Mouse (Mus musculus): ENCODE measurements around the gene Nav2. TPM values are rescaled to one million over a fixed set of nuclear protein-coding genes. Genes with fewer than 3 reads are reported as not detected.

Nav2 gene
- polyA plus RNA-seq, 1 experiment: 1.3 TPM

- TF ChIP-seq GATA1 (IDR thresholded peaks at IDR 0.05; ENCODE audit: borderline replicate concordance, low read length): no peak
- TF ChIP-seq FLI1 (IDR thresholded peaks at IDR 0.05; ENCODE audit: low read length): no peak
These were observed 588.4 kb downstream of the Nav2 start for GRCm38 (mm10) chr7:49496766-49497425.

GRCm38 (mm10) chr7:49497426-49497892 lies 588.9 kb downstream of the Nav2 start:
- Histone ChIP-seq H3K36me3 (replicated peaks; ENCODE audit: low read length) (no peaks in the 10 kb centered on the region), H3K9me3 (no peaks in the 10 kb centered on the region), H3K27me3 (replicated peaks) (peaks cover 6% of the 10 kb centered on the region), H3K4me3 (replicated peaks) (peak overlapping the region; percentile 84), H3K4me1 (peaks cover 10% of the 10 kb centered on the region)
- no peak for TF ChIP-seq FLI1 (IDR thresholded peaks at IDR 0.05; ENCODE audit: low read length)
- TF ChIP-seq GATA1 (IDR thresholded peaks at IDR 0.05; ENCODE audit: borderline replicate concordance, low read length): no peak

More at GRCm38 (mm10) chr7:49496766-49497425, 588.4 kb downstream of the Nav2 start:
- Histone ChIP-seq H3K4me1 (peaks cover 10% of the 10 kb centered on the region), H3K36me3 (replicated peaks; ENCODE audit: low read length) (no peaks in the 10 kb centered on the region), H3K4me3 (replicated peaks) (peak overlapping the region; percentile 84), H3K9me3 (no peaks in the 10 kb centered on the region), H3K27me3 (replicated peaks) (peaks cover 6% of the 10 kb centered on the region)

GRCm38 (mm10) chr7:49499598-49499997 lies 591.1 kb downstream of the Nav2 start:
- no peak overlapping the region for H3K4me3 ChIP-seq (replicated peaks)
- peaks cover 6% of the 10 kb centered on the region for H3K27me3 ChIP-seq (replicated peaks)
- no peak for TF ChIP-seq GATA1 (IDR thresholded peaks at IDR 0.05; ENCODE audit: borderline replicate concordance, low read length)
- TF ChIP-seq FLI1 (IDR thresholded peaks at IDR 0.05; ENCODE audit: low read length): no peak
- no peaks in the 10 kb centered on the region for H3K9me3 ChIP-seq
- H3K36me3 ChIP-seq (replicated peaks; ENCODE audit: low read length): no peaks in the 10 kb centered on the region
- peaks cover 10% of the 10 kb centered on the region for H3K4me1 ChIP-seq

- no peaks in the 10 kb centered on the region for H3K9me3 ChIP-seq
- H3K4me1 ChIP-seq: peaks cover 10% of the 10 kb centered on the region
- no peak overlapping the region for H3K4me3 ChIP-seq (replicated peaks)
- TF ChIP-seq FLI1 (IDR thresholded peaks at IDR 0.05; ENCODE audit: low read length) (no peak), GATA1 (IDR thresholded peaks at IDR 0.05; ENCODE audit: borderline replicate concordance, low read length) (no peak)
- peaks cover 5% of the 10 kb centered on the region for H3K27me3 ChIP-seq (replicated peaks)
- no peaks in the 10 kb centered on the region for H3K36me3 ChIP-seq (replicated peaks; ENCODE audit: low read length)
These were observed 592.4 kb downstream of the Nav2 start for GRCm38 (mm10) chr7:49500916-49501315.

- no peak overlapping the region for H3K4me3 ChIP-seq (replicated peaks)
- TF ChIP-seq FLI1 (IDR thresholded peaks at IDR 0.05; ENCODE audit: low read length): no peak
- TF ChIP-seq GATA1 (IDR thresholded peaks at IDR 0.05; ENCODE audit: borderline replicate concordance, low read length): no peak
- no peaks in the 10 kb centered on the region for H3K27me3 ChIP-seq (replicated peaks)
- no peaks in the 10 kb centered on the region for H3K4me1 ChIP-seq
- H3K9me3 ChIP-seq: peaks cover 7% of the 10 kb centered on the region
- no peaks in the 10 kb centered on the region for H3K36me3 ChIP-seq (replicated peaks; ENCODE audit: low read length)
These were observed 594.9 kb downstream of the Nav2 start for GRCm38 (mm10) chr7:49503419-49503818.

- Histone ChIP-seq H3K27me3 (replicated peaks) (no peaks in the 10 kb centered on the region), H3K36me3 (replicated peaks; ENCODE audit: low read length) (no peaks in the 10 kb centered on the region), H3K4me1 (no peaks in the 10 kb centered on the region), H3K9me3 (peaks cover 7% of the 10 kb centered on the region), H3K4me3 (replicated peaks) (no peak overlapping the region)
- TF ChIP-seq GATA1 (IDR thresholded peaks at IDR 0.05; ENCODE audit: borderline replicate concordance, low read length) (no peak), FLI1 (IDR thresholded peaks at IDR 0.05; ENCODE audit: low read length) (no peak)
These were observed 595.4 kb downstream of the Nav2 start for GRCm38 (mm10) chr7:49503881-49504280.

- Histone ChIP-seq H3K9me3 (peaks cover 7% of the 10 kb centered on the region), H3K36me3 (replicated peaks; ENCODE audit: low read length) (no peaks in the 10 kb centered on the region), H3K27me3 (replicated peaks) (no peaks in the 10 kb centered on the region), H3K4me3 (replicated peaks) (no peak overlapping the region), H3K4me1 (no peaks in the 10 kb centered on the region)
- TF ChIP-seq FLI1 (IDR thresholded peaks at IDR 0.05; ENCODE audit: low read length) (no peak), GATA1 (IDR thresholded peaks at IDR 0.05; ENCODE audit: borderline replicate concordance, low read length) (no peak)
These were observed 595.8 kb downstream of the Nav2 start for GRCm38 (mm10) chr7:49504297-49504696.

- TF ChIP-seq FLI1 (IDR thresholded peaks at IDR 0.05; ENCODE audit: low read length) (no peak), GATA1 (IDR thresholded peaks at IDR 0.05; ENCODE audit: borderline replicate concordance, low read length) (no peak)
- Histone ChIP-seq H3K9me3 (peaks cover 7% of the 10 kb centered on the region), H3K27me3 (replicated peaks) (no peaks in the 10 kb centered on the region), H3K4me3 (replicated peaks) (no peak overlapping the region), H3K36me3 (replicated peaks; ENCODE audit: low read length) (no peaks in the 10 kb centered on the region), H3K4me1 (no peaks in the 10 kb centered on the region)
These were observed 596.5 kb downstream of the Nav2 start for GRCm38 (mm10) chr7:49505024-49505423.

- no peaks in the 10 kb centered on the region for H3K4me1 ChIP-seq
- TF ChIP-seq GATA1 (IDR thresholded peaks at IDR 0.05; ENCODE audit: borderline replicate concordance, low read length): no peak
- TF ChIP-seq FLI1 (IDR thresholded peaks at IDR 0.05; ENCODE audit: low read length): no peak
- H3K9me3 ChIP-seq: peaks cover 7% of the 10 kb centered on the region
- no peak overlapping the region for H3K4me3 ChIP-seq (replicated peaks)
- no peaks in the 10 kb centered on the region for H3K27me3 ChIP-seq (replicated peaks)
- H3K36me3 ChIP-seq (replicated peaks; ENCODE audit: low read length): no peaks in the 10 kb centered on the region
These were observed 597.7 kb downstream of the Nav2 start for GRCm38 (mm10) chr7:49506085-49506820.

- H3K9me3 ChIP-seq: peaks cover 7% of the 10 kb centered on the region
- H3K4me3 ChIP-seq (replicated peaks): peak overlapping the region; percentile 44
- TF ChIP-seq GATA1 (IDR thresholded peaks at IDR 0.05; ENCODE audit: borderline replicate concordance, low read length) (no peak), FLI1 (IDR thresholded peaks at IDR 0.05; ENCODE audit: low read length) (no peak)
- no peaks in the 10 kb centered on the region for H3K27me3 ChIP-seq (replicated peaks)
- H3K36me3 ChIP-seq (replicated peaks; ENCODE audit: low read length): no peaks in the 10 kb centered on the region
- no peaks in the 10 kb centered on the region for H3K4me1 ChIP-seq
These were observed 599.5 kb downstream of the Nav2 start for GRCm38 (mm10) chr7:49507943-49508506.
